Mouse (Mus musculus): ENCODE data around the gene Map3k3. TPM values are rescaled to one million over a fixed set of nuclear protein-coding genes. Genes with fewer than 3 reads are reported as not detected.

The Map3k3 gene
- polyA plus RNA-seq, 2 experiments, result 33.3 to 48.5 TPM

- Histone ChIP-seq H3K27ac (replicated peaks; ENCODE audit: low read depth, low read length) (no peak overlapping the region), H3K9ac (ENCODE audit: low read depth, low read length, severe bottlenecking) (no peak overlapping the region), H3K4me1 (ENCODE audit: control insufficient read depth, insufficient read depth, low read length) (no peaks in the 10 kb centered on the region), H3K4me3 (replicated peaks; ENCODE audit: low read length) (no peak overlapping the region), H3K36me3 (ENCODE audit: control insufficient read depth, insufficient read depth, low read length) (peaks cover 36% of the 10 kb centered on the region), H3K4me2 (replicated peaks; ENCODE audit: low read depth, low read length, severe bottlenecking) (no peak overlapping the region), H3K27me3 (ENCODE audit: control insufficient read depth, insufficient read depth, low read length) (no peaks in the 10 kb centered on the region), H3K9me3 (ENCODE audit: control insufficient read depth, low read length) (no peaks in the 10 kb centered on the region)
- TF ChIP-seq POLR2A (IDR thresholded peaks at IDR 0.05; ENCODE audit: borderline replicate concordance, extremely low read depth, insufficient read depth, insufficient read length), result no peak
- WGBS, result 96% methylated on average over 1 of the region's 1 CpGs
- ATAC-seq (ENCODE audit: low FRiP score, low read depth) (no peak), DNase-seq (ENCODE audit: low spot score) (no peak)
These were observed 39.2 kb upstream of the Map3k3 start for GRCm38 (mm10) chr11:106045256-106045655.

GRCm38 (mm10) chr11:106045780-106046179 is 38.6 kb upstream of the Map3k3 start:
- ATAC-seq (ENCODE audit: low FRiP score, low read depth), result no peak
- no peak for DNase-seq (ENCODE audit: low spot score)
- 97% methylated on average over 3 of the region's 3 CpGs for WGBS
- peaks cover 39% of the 10 kb centered on the region for H3K36me3 ChIP-seq (ENCODE audit: control insufficient read depth, insufficient read depth, low read length)
- H3K9ac ChIP-seq (ENCODE audit: low read depth, low read length, severe bottlenecking), result no peak overlapping the region
- no peak for TF ChIP-seq POLR2A (IDR thresholded peaks at IDR 0.05; ENCODE audit: borderline replicate concordance, extremely low read depth, insufficient read depth, insufficient read length)
- H3K4me1 ChIP-seq (ENCODE audit: control insufficient read depth, insufficient read depth, low read length), result no peaks in the 10 kb centered on the region
- no peak overlapping the region for H3K27ac ChIP-seq (replicated peaks; ENCODE audit: low read depth, low read length)
- no peaks in the 10 kb centered on the region for H3K9me3 ChIP-seq (ENCODE audit: control insufficient read depth, low read length)
- H3K4me3 ChIP-seq (replicated peaks; ENCODE audit: low read length), result no peak overlapping the region
- H3K27me3 ChIP-seq (ENCODE audit: control insufficient read depth, insufficient read depth, low read length), result no peaks in the 10 kb centered on the region
- no peak overlapping the region for H3K4me2 ChIP-seq (replicated peaks; ENCODE audit: low read depth, low read length, severe bottlenecking)

DNA sequence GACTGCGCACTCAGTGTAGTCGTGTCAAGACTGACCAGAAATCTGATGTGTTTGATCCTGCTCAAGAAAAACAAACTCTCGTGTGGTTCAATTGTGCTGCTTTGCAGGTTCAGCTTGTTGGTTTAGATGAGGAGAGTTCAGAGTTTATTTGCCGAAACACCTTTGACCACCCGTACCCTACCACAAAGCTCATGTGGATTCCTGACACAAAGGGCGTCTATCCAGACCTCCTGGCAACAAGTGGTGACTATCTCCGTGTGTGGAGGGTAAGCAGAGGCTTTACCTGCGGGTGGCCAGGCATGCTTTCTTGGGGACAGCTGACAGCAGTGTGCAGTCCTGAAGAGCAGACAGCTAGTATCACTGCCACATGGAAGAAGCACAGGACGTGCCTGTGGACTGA is 37.8 kb upstream of the Map3k3 start:
- Histone ChIP-seq H3K4me2 (replicated peaks; ENCODE audit: low read depth, low read length, severe bottlenecking) (no peak overlapping the region), H3K9ac (ENCODE audit: low read depth, low read length, severe bottlenecking) (no peak overlapping the region), H3K27me3 (ENCODE audit: control insufficient read depth, insufficient read depth, low read length) (no peaks in the 10 kb centered on the region), H3K4me1 (ENCODE audit: control insufficient read depth, insufficient read depth, low read length) (no peaks in the 10 kb centered on the region), H3K27ac (replicated peaks; ENCODE audit: low read depth, low read length) (no peak overlapping the region), H3K9me3 (ENCODE audit: control insufficient read depth, low read length) (no peaks in the 10 kb centered on the region), H3K4me3 (replicated peaks; ENCODE audit: low read length) (no peak overlapping the region), H3K36me3 (ENCODE audit: control insufficient read depth, insufficient read depth, low read length) (peaks cover 47% of the 10 kb centered on the region)
- 87% methylated on average over 9 of the region's 9 CpGs for WGBS
- DNase-seq (ENCODE audit: low spot score) (no peak), ATAC-seq (ENCODE audit: low FRiP score, low read depth) (no peak)
- no peak for TF ChIP-seq POLR2A (IDR thresholded peaks at IDR 0.05; ENCODE audit: borderline replicate concordance, extremely low read depth, insufficient read depth, insufficient read length)

- H3K27me3 ChIP-seq (ENCODE audit: control insufficient read depth, insufficient read depth, low read length), result no peaks in the 10 kb centered on the region
- no peaks in the 10 kb centered on the region for H3K4me1 ChIP-seq (ENCODE audit: control insufficient read depth, insufficient read depth, low read length)
- H3K27ac ChIP-seq (replicated peaks; ENCODE audit: low read depth, low read length), result no peak overlapping the region
- no peak overlapping the region for H3K9ac ChIP-seq (ENCODE audit: low read depth, low read length, severe bottlenecking)
- H3K4me2 ChIP-seq (replicated peaks; ENCODE audit: low read depth, low read length, severe bottlenecking), result no peak overlapping the region
- H3K36me3 ChIP-seq (ENCODE audit: control insufficient read depth, insufficient read depth, low read length), result peaks cover 90% of the 10 kb centered on the region
- no peaks in the 10 kb centered on the region for H3K9me3 ChIP-seq (ENCODE audit: control insufficient read depth, low read length)
- ATAC-seq (ENCODE audit: low FRiP score, low read depth), result no peak
- WGBS, result 95% methylated on average over 2 of the region's 2 CpGs
- no peak overlapping the region for H3K4me3 ChIP-seq (replicated peaks; ENCODE audit: low read length)
- DNase-seq (ENCODE audit: low spot score), result no peak
- no peak for TF ChIP-seq POLR2A (IDR thresholded peaks at IDR 0.05; ENCODE audit: borderline replicate concordance, extremely low read depth, insufficient read depth, insufficient read length)
These were observed 30.5 kb upstream of the Map3k3 start for GRCm38 (mm10) chr11:106053921-106054320.

GRCm38 (mm10) chr11:106054600-106054999 is 29.8 kb upstream of the Map3k3 start:
- no peak overlapping the region for H3K4me3 ChIP-seq (replicated peaks; ENCODE audit: low read length)
- ATAC-seq (ENCODE audit: low FRiP score, low read depth), result no peak
- H3K9me3 ChIP-seq (ENCODE audit: control insufficient read depth, low read length), result no peaks in the 10 kb centered on the region
- no peaks in the 10 kb centered on the region for H3K4me1 ChIP-seq (ENCODE audit: control insufficient read depth, insufficient read depth, low read length)
- no peak overlapping the region for H3K4me2 ChIP-seq (replicated peaks; ENCODE audit: low read depth, low read length, severe bottlenecking)
- H3K9ac ChIP-seq (ENCODE audit: low read depth, low read length, severe bottlenecking), result no peak overlapping the region
- DNase-seq (ENCODE audit: low spot score), result no peak
- WGBS, result over 99% methylated on average over 8 of the region's 8 CpGs
- peaks cover 90% of the 10 kb centered on the region for H3K36me3 ChIP-seq (ENCODE audit: control insufficient read depth, insufficient read depth, low read length)
- no peak for TF ChIP-seq POLR2A (IDR thresholded peaks at IDR 0.05; ENCODE audit: borderline replicate concordance, extremely low read depth, insufficient read depth, insufficient read length)
- no peaks in the 10 kb centered on the region for H3K27me3 ChIP-seq (ENCODE audit: control insufficient read depth, insufficient read depth, low read length)
- no peak overlapping the region for H3K27ac ChIP-seq (replicated peaks; ENCODE audit: low read depth, low read length)

DNA sequence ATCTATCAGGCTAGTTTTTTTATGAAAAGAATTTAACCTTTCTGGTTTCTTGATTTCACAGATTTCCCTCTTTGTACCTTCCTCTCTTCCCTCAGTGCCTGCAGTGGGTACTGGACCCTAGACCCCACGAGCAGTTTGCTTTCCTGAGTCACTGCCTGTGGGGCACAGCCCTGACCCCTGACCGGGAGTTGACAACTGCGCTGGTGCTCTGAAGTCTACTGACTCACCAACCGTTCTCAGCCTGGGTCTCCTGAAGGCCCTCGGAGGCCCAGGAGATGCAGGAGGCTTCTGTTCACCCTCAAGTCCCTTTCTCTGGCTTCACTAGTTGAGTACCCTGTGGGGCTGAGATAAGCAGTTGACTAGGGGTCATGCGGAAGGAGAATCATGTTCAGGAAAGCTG is 29.1 kb upstream of the Map3k3 start:
- peaks cover 91% of the 10 kb centered on the region for H3K36me3 ChIP-seq (ENCODE audit: control insufficient read depth, insufficient read depth, low read length)
- H3K9ac ChIP-seq (ENCODE audit: low read depth, low read length, severe bottlenecking), result no peak overlapping the region
- H3K4me1 ChIP-seq (ENCODE audit: control insufficient read depth, insufficient read depth, low read length), result no peaks in the 10 kb centered on the region
- no peaks in the 10 kb centered on the region for H3K9me3 ChIP-seq (ENCODE audit: control insufficient read depth, low read length)
- WGBS, result 85% methylated on average over 6 of the region's 6 CpGs
- H3K4me2 ChIP-seq (replicated peaks; ENCODE audit: low read depth, low read length, severe bottlenecking), result no peak overlapping the region
- ATAC-seq (ENCODE audit: low FRiP score, low read depth) (no peak), DNase-seq (ENCODE audit: low spot score) (no peak)
- no peak for TF ChIP-seq POLR2A (IDR thresholded peaks at IDR 0.05; ENCODE audit: borderline replicate concordance, extremely low read depth, insufficient read depth, insufficient read length)
- H3K4me3 ChIP-seq (replicated peaks; ENCODE audit: low read length), result no peak overlapping the region
- no peaks in the 10 kb centered on the region for H3K27me3 ChIP-seq (ENCODE audit: control insufficient read depth, insufficient read depth, low read length)
- no peak overlapping the region for H3K27ac ChIP-seq (replicated peaks; ENCODE audit: low read depth, low read length)

All from limb, embryonic 14.5 days (tissue).